Mouse (Mus musculus) heart, adult 2 months (tissue): ENCODE measurements around the gene Gm17387.

ENCODE experiments used
- CTCF ChIP-seq: fragments of 200-600 bp; IDR thresholded peaks from 2 replicates; pipeline ENCODE4 v1.8.1; 2022; ENCODE audit warnings: antibody characterized with exemption, mild to moderate bottlenecking, moderate library complexity
- POLR2A ChIP-seq: fragments of 200-500 bp; IDR thresholded peaks from 2 replicates; pipeline ENCODE4 v1.6.1; 2011; ENCODE audit warnings: mild to moderate bottlenecking, low read depth, low read length, control low read depth; ENCODE audit not compliant: insufficient read depth

- no peak for TF ChIP-seq CTCF
- TF ChIP-seq POLR2A = no peak
These were observed 23.5 kb downstream of the Gm17387 start for GRCm38 (mm10) chr7:141052421-141052820.
